Mouse (Mus musculus) small intestine, adult 2 months (tissue): ENCODE measurements around the gene Wnt6.
"Not testable (repeated sequence)": the region's sequence is repeated elsewhere in the genome, so short reads cannot be mapped to it uniquely, and the experiment has no call there.

Experiments used
- CTCF ChIP-seq: fragments of 200-500 bp; IDR thresholded peaks from 2 replicates; pipeline ENCODE4 v1.5.1; 2012; ENCODE audit warnings: low read depth, mild to moderate bottlenecking, control low read depth, inconsistent platforms, low read length, moderate library complexity, mixed read lengths; ENCODE audit not compliant: insufficient replicate concordance, insufficient read length; ENCODE audit errors: extremely low read depth
- POLR2A ChIP-seq: fragments of 200-500 bp; IDR thresholded peaks from 2 replicates; pipeline ENCODE4 v1.6.1; 2012; ENCODE audit warnings: low read depth, mild to moderate bottlenecking, control low read depth, inconsistent platforms, low read length, moderate library complexity

GRCm38 (mm10) chr1:74815965-74816364 lies 44.3 kb downstream of the Wnt6 start:
- not testable (repeated sequence) for TF ChIP-seq CTCF, POLR2A
